Mouse (Mus musculus) brown adipose tissue, adult 24 weeks (tissue): Measurements from ENCODE around the gene Etfbkmt. TPM values are rescaled to one million over a fixed set of nuclear protein-coding genes. Genes with fewer than 3 reads are reported as not detected.

Source experiments
- H3K27ac ChIP-seq: fragments of 200-500 bp; replicated peaks from 2 replicates; pipeline ENCODE4 v1.5.1; 2012; ENCODE audit warnings: low read depth, mild to moderate bottlenecking, low read length
- H3K4me1 ChIP-seq: fragments of 200-500 bp; 2 replicates; pipeline ENCODE4 v1.6.1; 2012; ENCODE audit warnings: low read length, mixed read lengths; ENCODE audit not compliant: control insufficient read depth, insufficient read depth, insufficient read length
- H3K4me3 ChIP-seq: fragments of 200-500 bp; 2 replicates; pipeline ENCODE4 v1.5.1; 2012; ENCODE audit warnings: low read depth, mild to moderate bottlenecking, low read length, moderate library complexity; ENCODE audit not compliant: insufficient read depth
- polyA plus RNA-seq: library from polyadenylated mRNA; stranded (reverse); fragments of >200 nt; gene quantifications from 2 replicates; pipeline ENCODE4 v1.2.4, GENCODE M21; 2012; ENCODE audit not compliant: missing spikeins, insufficient read depth, insufficient read length

Gene Etfbkmt
- 30.2 and 57.1 TPM in 2 replicates for polyA plus RNA-seq

GRCm38 (mm10) chr6:149139471-149139870 is at the start of gene Etfbkmt:
Gene Etfbkmt, plus strand, starts transcription at chr6:149139849.
- H3K4me3 ChIP-seq, result no peak within 1 kb of the TSS

GRCm38 (mm10) chr6:149092406-149092805 is 47.2 kb upstream of the Etfbkmt start:
- Histone ChIP-seq H3K4me3 (no peak overlapping the region), H3K4me1 (no peaks in the 10 kb centered on the region), H3K27ac (no peak overlapping the region)

More at GRCm38 (mm10) chr6:149139471-149139870, at the start of gene Etfbkmt:
- Histone ChIP-seq H3K27ac (no peak within 1 kb of the TSS), H3K4me1 (0 out of 2 replicates have a peak, but pooled peaks cover 5% of the 10 kb centered on the region)

DNA sequence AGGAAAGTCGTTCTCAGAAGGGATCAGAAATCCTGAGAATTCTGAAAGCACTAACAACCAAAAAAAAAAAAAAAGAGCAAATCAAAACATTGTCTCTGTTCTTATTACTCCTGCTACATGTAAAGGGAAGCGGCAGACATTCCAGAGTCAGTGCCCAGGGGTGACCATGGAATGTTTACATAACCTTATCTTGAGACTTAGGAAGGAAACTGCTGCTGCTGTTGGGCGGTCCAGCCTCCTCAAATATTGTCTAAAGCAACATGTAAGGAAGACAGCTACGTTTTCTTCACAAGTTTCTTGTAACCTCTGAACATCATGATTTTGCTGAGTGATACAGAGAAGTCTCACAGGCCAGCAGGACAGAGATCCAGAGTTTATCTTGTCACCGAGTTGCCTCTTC is 46.2 kb upstream of the Etfbkmt start:
- H3K27ac ChIP-seq, result peak overlapping the region; percentile 80
- H3K4me3 ChIP-seq, result no peak overlapping the region
- H3K4me1 ChIP-seq, result no peaks in the 10 kb centered on the region

DNA sequence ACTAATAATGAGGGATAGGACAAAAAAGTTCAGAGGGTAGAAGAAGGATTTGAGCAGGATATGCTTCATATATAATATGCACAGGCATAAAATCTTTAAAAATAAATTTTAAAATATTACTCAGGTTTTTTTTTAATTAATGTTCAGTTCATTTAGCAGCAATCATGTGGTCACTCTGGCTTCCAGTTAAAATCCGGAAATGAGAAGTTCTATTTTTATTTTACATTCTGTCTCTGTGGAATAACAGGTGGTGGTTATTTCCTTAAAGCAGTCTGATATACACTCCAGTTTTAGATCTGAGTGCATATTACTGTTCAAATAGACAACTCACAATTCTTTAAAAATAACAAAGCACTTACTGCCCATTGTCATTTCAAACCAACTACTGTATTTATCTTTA is 45.1 kb upstream of the Etfbkmt start:
- no peak overlapping the region for H3K4me3 ChIP-seq
- no peak overlapping the region for H3K27ac ChIP-seq
- no peaks in the 10 kb centered on the region for H3K4me1 ChIP-seq

GRCm38 (mm10) chr6:149095389-149095788 is 44.3 kb upstream of the Etfbkmt start:
- Histone ChIP-seq H3K4me1 (no peaks in the 10 kb centered on the region), H3K27ac (peak overlapping the region; percentile 33)

GRCm38 (mm10) chr6:149096233-149096632 is 43.4 kb upstream of the Etfbkmt start:
- Histone ChIP-seq H3K4me1 (no peaks in the 10 kb centered on the region), H3K4me3 (no peak overlapping the region), H3K27ac (no peak overlapping the region)

More at GRCm38 (mm10) chr6:149095389-149095788, 44.3 kb upstream of the Etfbkmt start:
- H3K4me3 ChIP-seq, result 0 out of 2 replicates have a peak overlapping the region, but pooled peaks have one; percentile 10

- H3K4me3 ChIP-seq, result no peak overlapping the region
Measured at GRCm38 (mm10) chr6:149097276-149097675, 42.4 kb upstream of the Etfbkmt start.

GRCm38 (mm10) chr6:149098993-149099392 is 40.7 kb upstream of the Etfbkmt start:
- H3K27ac ChIP-seq, result no peak overlapping the region
- no peaks in the 10 kb centered on the region for H3K4me1 ChIP-seq
- no peak overlapping the region for H3K4me3 ChIP-seq

More at GRCm38 (mm10) chr6:149097276-149097675, 42.4 kb upstream of the Etfbkmt start:
- Histone ChIP-seq H3K4me1 (no peaks in the 10 kb centered on the region), H3K27ac (no peak overlapping the region)

DNA sequence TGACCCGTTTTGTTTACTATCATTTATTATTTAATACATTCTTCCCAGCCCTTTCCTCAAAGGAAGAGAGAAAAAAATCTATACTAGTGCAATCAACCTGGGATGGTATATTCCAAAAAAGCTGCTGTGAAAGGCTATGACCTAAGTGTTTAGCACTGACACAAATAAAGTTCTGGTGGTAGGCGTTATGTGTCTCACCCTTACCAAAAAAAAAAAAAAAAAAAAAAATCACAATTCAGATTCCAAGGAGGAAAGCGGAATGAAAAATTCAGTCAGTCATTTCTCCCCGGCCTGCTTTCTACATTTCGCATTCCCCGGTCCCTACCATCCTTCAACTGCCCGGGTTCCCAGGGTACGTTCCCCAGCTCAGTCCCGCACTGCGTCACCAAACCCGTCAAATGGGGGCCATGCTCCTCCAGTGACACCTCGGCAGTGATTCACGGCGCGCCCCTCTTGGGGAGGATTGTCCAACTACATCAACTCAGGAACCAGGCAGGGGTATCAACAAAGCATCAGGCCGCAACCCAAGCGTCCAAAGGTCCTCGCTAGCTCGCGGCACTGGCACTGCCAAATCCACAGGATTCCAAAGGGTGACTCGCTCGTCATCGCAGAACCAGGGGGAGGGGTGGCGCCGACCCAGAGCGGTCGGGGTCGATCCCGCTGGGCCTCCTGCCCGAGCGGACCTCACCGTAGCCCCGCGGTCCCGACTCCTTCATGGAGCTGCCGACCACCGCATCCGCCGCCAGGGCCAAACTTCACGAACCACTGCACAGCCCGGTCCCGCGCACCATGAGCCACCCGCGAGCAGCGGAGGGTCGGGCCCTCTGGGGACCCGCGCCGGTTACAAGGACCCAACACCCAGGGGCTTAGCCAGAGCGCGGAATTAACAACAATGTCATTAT is 39.2 kb upstream of the Etfbkmt start:
- H3K27ac ChIP-seq, result peak overlapping the region; percentile 93
- no peaks in the 10 kb centered on the region for H3K4me1 ChIP-seq
- H3K4me3 ChIP-seq, result peak overlapping the region; percentile 96

DNA sequence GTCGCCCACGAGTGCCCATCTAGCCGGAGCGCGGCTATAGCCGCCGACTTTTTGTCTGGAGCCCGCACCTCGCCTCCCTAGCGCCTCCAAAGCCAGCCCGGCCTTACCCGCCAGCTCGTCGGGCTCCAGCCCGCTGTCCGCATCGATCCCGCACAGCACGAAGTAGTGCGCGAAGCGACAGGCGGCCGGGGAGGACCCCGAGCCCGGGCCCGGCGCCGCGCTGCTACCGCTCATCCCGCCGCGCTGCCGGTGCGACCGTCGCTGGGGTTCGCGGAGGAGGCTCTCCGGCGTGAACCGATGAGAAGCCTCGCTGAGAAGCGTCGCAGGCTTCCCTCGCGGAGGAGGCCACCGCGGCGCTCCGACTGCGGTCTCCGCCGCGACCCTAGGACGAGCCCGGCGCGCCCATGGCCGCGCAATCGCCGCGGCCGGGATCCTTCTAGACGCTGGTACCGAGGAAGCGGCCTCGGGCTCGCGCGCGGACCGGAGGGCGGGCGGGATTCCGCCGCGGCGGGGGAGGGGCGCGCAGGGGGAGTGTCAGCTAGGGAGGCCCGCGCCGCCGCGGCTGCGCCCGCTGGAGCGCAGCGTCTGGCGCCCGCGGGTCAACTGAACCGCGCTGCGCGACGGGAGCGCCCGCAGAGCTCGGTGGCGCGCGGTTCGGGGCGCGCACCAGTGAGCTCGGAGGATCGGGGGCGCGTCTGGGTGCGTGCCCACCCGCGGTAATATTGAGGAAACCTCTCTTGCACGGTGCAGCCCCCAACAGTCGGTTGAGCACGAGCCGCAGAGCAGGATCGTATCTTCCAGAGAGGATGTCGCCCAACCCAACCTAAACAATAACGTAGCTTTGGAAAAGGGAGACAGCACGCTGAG is 38.3 kb upstream of the Etfbkmt start, which contains the start of gene Dennd5b:
Gene Dennd5b (minus strand): TSS at position 605 of the 867 bp plus-strand sequence.
- peak within 1 kb of the TSS; percentile 93 for H3K27ac ChIP-seq
- H3K4me1 ChIP-seq, result no peaks in the 10 kb centered on the region
- peak within 1 kb of the TSS; percentile 96 for H3K4me3 ChIP-seq

DNA sequence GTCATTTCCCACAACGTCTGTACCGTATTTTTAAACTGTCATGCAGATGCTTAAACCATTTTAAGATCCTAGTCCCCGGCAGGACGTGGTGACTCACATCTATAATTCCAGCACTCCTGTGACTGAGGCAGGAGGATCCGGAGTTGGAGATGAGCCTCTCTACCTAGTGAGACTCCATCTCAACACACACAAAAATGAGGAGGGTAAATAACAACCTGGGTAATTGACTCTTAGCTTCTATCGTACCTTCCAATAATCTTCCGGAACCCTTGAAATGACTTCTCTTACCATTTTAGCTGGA is 37.8 kb upstream of the Etfbkmt start:
- no peaks in the 10 kb centered on the region for H3K4me1 ChIP-seq
- H3K4me3 ChIP-seq, result peak overlapping the region; percentile 96
- peak overlapping the region; percentile 69 for H3K27ac ChIP-seq

- no peak overlapping the region for H3K4me3 ChIP-seq
- no peaks in the 10 kb centered on the region for H3K4me1 ChIP-seq
- H3K27ac ChIP-seq, result no peak overlapping the region
Measured at GRCm38 (mm10) chr6:149103451-149103850, 36.2 kb upstream of the Etfbkmt start.

DNA sequence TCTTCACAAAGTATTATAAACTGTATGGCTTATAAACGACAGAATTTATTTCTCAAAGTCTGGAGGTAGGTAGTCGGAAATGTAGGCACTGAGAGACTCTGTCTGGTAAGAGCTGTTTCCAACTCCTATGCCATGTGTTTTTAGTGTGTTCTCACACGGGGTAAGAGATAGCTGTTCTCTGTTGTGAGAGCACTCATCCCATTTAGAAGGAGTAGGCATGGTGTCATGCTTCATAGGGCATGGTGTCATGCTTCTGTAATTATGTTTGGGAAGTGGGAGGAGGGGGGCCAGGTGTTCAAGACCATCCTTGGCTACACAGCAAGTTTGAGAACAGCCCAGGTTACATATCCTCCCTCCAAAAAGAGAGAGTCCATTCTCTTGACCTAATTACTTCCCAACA is 32.0 kb upstream of the Etfbkmt start:
- Histone ChIP-seq H3K4me1 (no peaks in the 10 kb centered on the region), H3K27ac (no peak overlapping the region), H3K4me3 (no peak overlapping the region)

DNA sequence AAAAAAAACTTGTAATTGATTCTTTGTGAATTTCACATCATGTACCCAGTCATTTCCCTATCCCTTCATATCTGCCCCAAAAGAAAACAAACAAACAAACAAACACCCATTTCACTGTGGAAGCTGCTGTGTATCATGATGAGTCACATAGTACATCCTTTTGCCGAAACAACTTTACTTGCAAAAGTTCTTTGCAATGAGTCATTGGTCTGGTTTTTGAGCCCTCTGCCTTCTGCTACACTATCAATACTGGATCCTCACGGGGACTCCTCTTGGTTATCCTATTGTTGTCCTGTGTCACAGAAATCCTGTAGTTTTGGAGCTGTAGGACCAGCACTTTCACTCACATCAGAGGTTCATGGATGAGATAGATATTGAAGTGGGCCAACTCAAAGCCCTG is 30.7 kb upstream of the Etfbkmt start:
- Histone ChIP-seq H3K4me3 (no peak overlapping the region), H3K4me1 (no peaks in the 10 kb centered on the region), H3K27ac (no peak overlapping the region)

DNA sequence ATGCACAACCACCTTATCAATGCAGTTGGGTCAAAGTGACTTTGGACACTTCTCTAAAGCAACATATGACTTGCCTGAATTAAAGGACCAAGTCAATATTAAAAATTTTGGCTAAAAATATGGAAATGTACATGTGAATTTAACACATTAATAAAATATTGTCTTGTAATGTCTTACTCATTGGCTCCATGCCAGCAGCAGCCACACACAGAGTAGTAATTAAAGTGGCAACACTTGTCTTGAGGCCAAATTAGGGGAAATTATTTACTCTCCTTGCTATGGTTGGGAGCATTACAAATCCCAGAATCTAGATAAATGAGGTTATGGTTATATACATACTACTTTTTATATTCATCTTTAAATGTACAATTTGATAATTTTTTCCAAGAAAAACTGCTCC is 22.7 kb upstream of the Etfbkmt start:
- Histone ChIP-seq H3K27ac (no peak overlapping the region), H3K4me3 (no peak overlapping the region), H3K4me1 (peaks cover 2% of the 10 kb centered on the region; the same call in 1 of the 2 replicates)
